Mouse (Mus musculus) gastrocnemius, adult 8-10 months (tissue): ENCODE results near the gene Hprt. TPM values are rescaled to one million over a fixed set of nuclear protein-coding genes. Genes with fewer than 3 reads are reported as not detected.

Experiments used
- DNase-seq, 2 experiments: peaks; one replicate each; pipeline ENCODE4 v3.0.0; 2022; ENCODE audit warnings: low spot score in 2 of 2
- microRNA-seq: library from miRNA; unstranded; fragments of <30 nt; microRNA quantifications from one replicate; pipeline ENCODE4 v1.2.0, GENCODE M21; 2022
- total RNA-seq, 4 experiments: library from RNA; stranded (reverse); gene quantifications; 2 replicates each; pipeline ENCODE4 v1.2.4; 2022

The Hprt gene
- total RNA-seq, 4 experiments from 2014 or later = 21.1 to 30.8 (median 26.7) TPM

DNA sequence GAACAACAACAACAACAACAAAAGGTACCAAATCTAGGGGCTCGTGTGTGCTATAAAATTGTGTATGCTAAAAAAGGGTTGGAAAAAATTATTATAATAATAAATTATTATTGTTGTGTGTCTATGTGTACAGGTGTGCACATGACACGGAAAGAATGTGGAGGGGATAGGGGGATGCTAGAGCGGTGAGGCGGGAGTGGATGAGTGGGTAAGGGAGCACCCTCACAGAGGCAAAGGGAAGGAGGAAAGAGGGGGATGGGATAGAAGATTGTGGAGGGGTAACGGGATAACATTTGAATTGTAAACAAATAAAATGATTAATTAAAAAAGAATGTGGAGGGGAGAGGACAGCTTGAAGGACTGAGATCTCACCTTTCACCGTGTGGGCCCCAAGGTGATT is 52.2 kb downstream of the Hprt start:
- no peak for DNase-seq

GRCm38 (mm10) chrX:53041006-53041405 is 53.1 kb downstream of the Hprt start:
- DNase-seq = no peak

DNA sequence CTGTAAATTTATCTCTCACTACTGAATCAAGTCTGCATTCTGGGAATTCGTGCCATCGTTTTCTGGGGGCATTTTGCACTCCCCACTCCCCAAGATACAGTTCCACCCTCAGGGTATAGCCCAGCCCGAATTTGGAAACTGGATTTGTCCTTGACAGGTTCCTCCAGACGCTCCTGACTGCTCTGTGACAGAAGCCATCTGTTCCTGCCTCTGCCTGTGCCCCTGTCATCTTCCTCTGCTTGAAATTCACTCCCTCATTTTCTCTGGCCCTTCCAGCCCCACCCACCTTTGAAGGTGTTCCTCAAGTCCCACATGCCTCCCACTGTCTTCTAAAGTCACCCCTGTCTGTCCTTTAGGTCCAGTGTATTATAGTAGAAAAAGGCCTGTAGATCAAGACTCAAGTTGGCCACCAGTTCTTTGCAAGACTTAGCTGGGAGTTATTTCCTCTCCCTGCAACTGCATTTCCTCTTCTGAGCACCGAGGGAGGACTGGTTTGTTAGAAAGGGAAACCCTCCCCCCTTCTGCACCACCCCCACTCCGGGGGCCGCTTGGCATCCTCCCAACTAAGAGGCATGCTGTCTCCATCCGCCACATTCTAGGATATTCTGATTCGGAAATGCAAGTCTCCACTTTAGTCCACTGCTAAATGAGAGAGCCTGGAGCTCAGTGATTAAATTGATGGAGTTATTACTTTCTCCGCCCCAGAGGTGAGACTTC is 57.4 kb downstream of the Hprt start:
- DNase-seq = no peak

- no peak for DNase-seq
Measured at GRCm38 (mm10) chrX:53046033-53046432, 58.1 kb downstream of the Hprt start.

DNA sequence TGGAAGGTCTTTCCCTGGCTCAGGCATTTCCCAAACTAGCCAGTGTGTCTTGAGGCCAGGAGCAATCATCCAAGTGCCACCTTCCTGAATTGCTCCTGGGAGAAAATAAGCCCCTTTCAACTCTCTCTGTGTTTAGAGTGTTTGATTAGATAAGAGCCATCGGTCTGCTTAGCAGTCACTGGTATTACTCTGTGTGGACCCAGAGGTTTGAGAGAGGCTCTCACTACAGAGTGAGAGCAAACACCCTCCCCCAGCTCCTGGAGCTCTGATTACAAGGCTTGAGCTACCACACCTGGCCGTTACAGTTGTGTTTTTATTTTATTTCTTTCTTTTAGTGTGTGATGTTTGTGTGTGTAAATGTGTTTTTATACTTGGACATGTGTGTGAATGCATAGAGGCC is 59.0 kb downstream of the Hprt start:
- no peak for DNase-seq

- no peak for DNase-seq
Measured at GRCm38 (mm10) chrX:53049196-53049595, 61.3 kb downstream of the Hprt start.

DNA sequence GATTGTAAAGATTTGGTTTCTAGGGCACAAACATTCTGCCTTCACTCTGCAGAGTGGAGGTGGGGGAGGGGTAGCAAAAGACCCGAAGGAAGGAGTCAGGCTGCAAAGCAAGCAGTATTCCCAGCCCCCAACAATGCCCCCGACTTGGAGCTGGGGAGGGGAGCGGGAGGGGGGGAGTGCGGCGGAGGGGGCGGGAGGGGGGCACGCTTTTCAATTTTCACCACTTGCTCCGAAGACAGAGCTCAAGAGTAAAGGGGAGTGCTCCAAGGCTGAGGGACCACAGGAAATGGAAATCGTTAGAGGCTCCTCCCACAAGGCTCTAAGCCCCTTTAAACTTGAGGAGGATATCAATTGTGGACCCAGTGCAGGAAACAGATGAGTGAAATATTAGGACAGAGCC is 62.4 kb downstream of the Hprt start:
- no peak for DNase-seq

GRCm38 (mm10) chrX:53052652-53053500 is 64.9 kb downstream of the Hprt start:
- DNase-seq = no peak

DNA sequence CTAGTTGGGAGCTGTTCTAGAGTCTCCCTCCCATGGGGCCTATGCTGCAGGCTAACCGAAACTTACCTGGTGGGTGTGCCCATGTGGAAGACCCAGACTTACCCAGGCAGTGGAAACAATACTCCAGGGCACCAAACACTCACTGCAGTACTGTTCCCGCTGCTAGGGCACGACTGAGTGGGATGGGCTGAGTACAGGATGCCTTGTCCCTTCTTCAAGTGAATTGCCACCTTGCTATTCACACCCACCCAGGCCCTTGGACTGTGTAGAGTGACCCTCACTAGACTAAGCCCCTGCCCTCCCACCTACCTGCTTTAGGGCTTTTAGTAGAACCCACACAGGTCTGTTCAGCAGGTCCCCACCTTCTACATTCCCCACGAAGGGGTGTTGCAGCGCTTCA is 65.9 kb downstream of the Hprt start:
- DNase-seq = no peak

- no peak for DNase-seq
Measured at GRCm38 (mm10) chrX:53055771-53056170, 67.8 kb downstream of the Hprt start.

- DNase-seq = peak in 1 of 2 experiments; percentile 3
Measured at GRCm38 (mm10) chrX:53056627-53057026, 68.7 kb downstream of the Hprt start.

DNA sequence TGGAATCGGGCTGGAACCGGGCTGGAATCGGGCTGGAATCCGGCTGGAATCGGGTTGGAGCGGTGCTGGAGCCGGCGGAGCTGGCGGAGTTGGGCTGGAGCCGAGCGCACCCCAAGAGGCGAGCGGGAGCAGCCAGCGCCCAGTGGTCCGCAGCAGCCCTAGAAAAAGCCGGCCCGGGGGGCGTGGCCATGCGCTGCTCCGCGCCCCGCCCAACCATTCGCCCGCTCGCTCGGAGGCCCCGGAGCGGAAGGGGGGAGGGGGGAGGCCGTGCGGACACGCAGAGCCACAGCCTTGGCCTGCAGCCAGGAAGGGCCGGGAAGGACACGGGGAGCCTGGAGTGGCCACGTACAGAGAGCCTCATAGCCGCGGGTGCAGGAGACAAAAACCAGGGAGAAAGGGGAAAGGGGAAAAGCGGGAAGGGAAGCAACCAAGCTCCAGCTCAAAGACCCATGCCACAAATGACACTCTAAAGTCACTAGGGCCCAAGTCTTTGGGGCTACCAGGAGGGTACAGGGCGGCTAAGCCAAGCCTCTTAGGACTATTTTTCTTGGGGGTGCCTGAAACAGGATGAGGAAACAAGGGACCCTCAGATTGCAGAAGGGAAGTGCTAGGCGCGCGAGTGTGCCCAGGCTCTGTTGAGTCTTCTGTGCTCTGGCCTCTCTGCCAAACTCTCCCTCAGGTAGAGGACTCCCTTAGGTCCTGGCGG is 69.3 kb downstream of the Hprt start:
- peak; percentile 39 to 66 for DNase-seq

DNA sequence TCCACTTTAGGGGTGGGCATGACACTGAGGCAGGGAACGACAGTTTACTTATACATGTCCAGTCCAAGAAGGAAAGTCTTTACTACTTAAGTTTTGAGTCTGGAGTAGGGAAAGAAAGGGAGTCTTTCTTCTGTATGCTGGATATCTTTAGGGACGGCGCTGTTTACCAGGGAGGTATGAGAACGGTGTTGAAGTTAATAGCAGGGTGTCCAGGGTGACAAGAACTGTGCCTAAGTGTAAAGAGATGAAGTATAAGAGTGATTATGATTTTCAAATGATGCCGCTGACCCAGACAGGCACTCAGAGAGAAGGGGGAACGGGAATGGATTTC is 69.8 kb downstream of the Hprt start:
- DNase-seq = no peak

DNA sequence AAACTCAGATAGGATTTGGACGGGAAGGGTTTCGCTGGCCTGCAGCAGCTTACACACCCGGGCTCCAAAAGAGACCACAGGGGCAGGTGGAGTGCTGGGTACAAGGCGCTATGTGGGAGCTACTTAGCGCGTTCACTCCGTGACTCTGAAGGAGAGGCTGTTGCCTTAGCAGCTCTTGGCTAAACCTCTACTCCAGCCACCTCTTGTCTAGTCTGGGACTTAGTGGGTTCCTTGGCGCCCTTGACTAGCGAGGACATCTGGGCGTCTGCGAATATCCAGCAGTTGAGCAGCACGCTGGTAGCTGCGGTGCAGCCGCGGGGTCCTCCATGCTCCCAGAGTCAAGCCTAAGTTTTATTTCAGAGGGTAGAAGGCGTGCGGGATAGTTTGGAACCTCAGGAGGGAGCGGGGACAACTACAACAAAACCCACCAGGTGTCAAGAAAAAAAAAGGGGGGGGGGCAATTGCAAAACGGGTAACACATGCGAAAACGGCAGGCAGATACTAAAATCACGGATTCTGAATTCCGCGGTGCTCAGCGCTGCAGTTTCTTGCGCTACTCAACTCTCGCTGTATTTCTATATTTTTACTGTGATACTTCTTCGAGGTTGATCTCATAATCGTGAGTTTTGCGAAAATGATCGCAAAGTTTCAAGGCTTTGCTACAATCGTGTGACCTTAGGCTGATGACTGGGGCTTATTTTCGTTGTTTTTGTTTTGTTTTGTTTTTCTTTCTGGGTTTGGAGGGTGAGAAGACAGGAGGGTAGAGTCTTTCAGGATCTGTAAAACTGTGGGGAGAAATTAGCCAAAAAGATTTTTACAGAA is 70.7 kb downstream of the Hprt start:
- DNase-seq = no peak

GRCm38 (mm10) chrX:53059426-53060007 is 71.6 kb downstream of the Hprt start:
- no peak for DNase-seq

GRCm38 (mm10) chrX:53064406-53064805 is 76.5 kb downstream of the Hprt start:
- no peak for DNase-seq

Small RNA genes lying within 50 kb of the gene (microRNA-seq; reads per million reads assigned to microRNA genes)
- gene Mir322 (6,188 reads per million, percentile 90 among the genes with 10 or more reads in this experiment), gene Mir351 (310 reads per million, percentile 68 among the genes with 10 or more reads in this experiment), gene Mir450-1 (4.2 reads per million), gene Mir450-2 (2.5 reads per million), gene Mir450b (20.0 reads per million, percentile 18 among the genes with 10 or more reads in this experiment), gene Mir503 (35.8 reads per million, percentile 35 among the genes with 10 or more reads in this experiment), gene Mir542 (52.4 reads per million, percentile 42 among the genes with 10 or more reads in this experiment)

Other genes with a start within 250 kb of the Hprt start
- gene Ccdc160, start 196.9 kb upstream of the Hprt start, total RNA-seq = under 1 TPM in 2 of 4 experiments, not detected in 2; 0.15 to 0.19 TPM
- 1 to 10 TPM; 3.2 to 4.2 (median 3.7) TPM for gene Phf6, start 75.9 kb upstream of the Hprt start, total RNA-seq